Mouse (Mus musculus) neutrophil, adult 65 days (primary cell): ENCODE measurements around the gene Adgrg1. TPM values are rescaled to one million over a fixed set of nuclear protein-coding genes. Genes with fewer than 3 reads are reported as not detected.

ENCODE experiments used
- total RNA-seq: library from RNA; stranded (reverse); gene quantifications from 2 replicates; pipeline ENCODE4 v1.2.4, GENCODE M21; 2023

Gene Adgrg1
- 6.2 and 9.2 TPM in 2 replicates for total RNA-seq

GRCm38 (mm10) chr8:94974467-94975165 is at the start of gene Adgrg1:
Adgrg1 (plus strand) TSS chr8:94974751.

DNA sequence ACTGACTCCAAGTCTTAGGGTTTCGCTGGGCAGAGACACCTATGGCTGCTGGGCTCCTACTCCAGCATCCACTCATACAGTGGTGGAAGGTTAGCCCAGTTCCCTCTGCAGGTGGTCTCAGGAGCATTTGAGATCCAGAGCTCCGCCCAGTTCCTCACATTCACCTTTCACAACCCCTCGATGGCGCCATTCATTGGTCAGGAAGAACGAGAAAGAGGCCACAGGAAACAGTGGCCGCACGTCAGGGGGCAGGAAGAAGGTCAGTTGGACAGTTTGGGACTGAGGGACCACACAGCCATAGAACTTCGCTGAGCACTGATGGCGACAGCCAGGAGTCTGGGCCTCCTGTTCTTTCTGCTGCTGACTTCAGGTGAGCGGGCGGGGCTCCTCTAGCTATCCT is 42.9 kb downstream of the Adgrg1 start, which contains the start of gene Adgrg3:
TSS of gene Adgrg3 (plus strand) at position 242 of the 400 bp plus-strand sequence.

DNA sequence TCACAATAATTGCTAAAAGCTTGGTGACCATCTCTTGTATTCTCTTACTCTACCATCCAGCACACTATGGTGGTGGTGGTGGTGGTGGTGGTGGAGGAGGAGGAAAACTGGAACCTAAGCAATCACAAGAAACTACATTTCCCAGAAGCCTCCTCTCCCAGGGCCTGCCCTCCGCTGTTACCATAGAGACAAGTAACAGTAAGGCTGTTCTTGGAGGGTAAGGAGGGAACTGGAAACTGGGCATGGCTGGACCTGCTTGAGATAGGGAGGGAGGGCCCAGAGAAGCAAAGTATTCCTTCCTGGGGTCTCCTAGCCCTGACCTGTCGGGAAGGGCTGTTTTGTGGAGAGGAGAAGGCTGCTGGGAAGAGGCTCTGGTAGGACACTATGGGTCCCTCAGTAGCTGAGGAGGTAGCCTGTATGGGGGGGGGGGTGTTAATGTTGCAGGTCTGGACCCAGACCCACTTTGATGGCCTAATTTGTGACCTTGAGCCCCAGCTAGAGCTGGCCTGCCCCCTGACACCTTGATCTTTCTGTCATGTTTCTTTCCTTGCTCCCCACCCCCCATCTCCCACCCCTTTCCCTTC is 80.5 kb downstream of the Adgrg1 start, which contains the start of gene Drc7:
TSS of gene Drc7 (plus strand) at position 177 of the 584 bp plus-strand sequence.

Other genes starting within 250 kb of the Adgrg1 start
- gene Ccl22, start 229.2 kb upstream of the Adgrg1 start, total RNA-seq, result not detected in 2 replicates
- gene Cx3cl1, start 202.7 kb upstream of the Adgrg1 start, total RNA-seq, result not detected in 2 replicates
- gene Ccl17, start 164.3 kb upstream of the Adgrg1 start, total RNA-seq, result not detected in 2 replicates
- gene Coq9, start 136.4 kb upstream of the Adgrg1 start, total RNA-seq, result 20.1 and 22.0 TPM in 2 replicates
- 44.8 and 46.9 TPM in 2 replicates for gene Ciapin1, start 136.4 kb upstream of the Adgrg1 start, total RNA-seq
- gene Polr2c, start 117.3 kb upstream of the Adgrg1 start, total RNA-seq, result 35.4 and 45.1 TPM in 2 replicates
- 1.1 and 1.5 TPM in 2 replicates for gene Dok4, start 98.4 kb upstream of the Adgrg1 start, total RNA-seq
- gene Ccdc102a, start 56.7 kb upstream of the Adgrg1 start, total RNA-seq, result 1.8 and 2.9 TPM in 2 replicates
- gene Adgrg5, start 51.1 kb upstream of the Adgrg1 start, total RNA-seq, result 9.5 and 12.4 TPM in 2 replicates
- 175 and 211 TPM in 2 replicates for gene Adgrg3, start 42.9 kb downstream of the Adgrg1 start, total RNA-seq
- gene Drc7, start 80.4 kb downstream of the Adgrg1 start, total RNA-seq, result 0.73 and 1.2 TPM in 2 replicates
- gene Katnb1, start 106.4 kb downstream of the Adgrg1 start, total RNA-seq, result 19.7 and 20.8 TPM in 2 replicates
- 15.4 and 16.1 TPM in 2 replicates for gene Kifc3, start 228.1 kb downstream of the Adgrg1 start, total RNA-seq